Mouse (Mus musculus) spleen, adult 2 months (tissue): ENCODE results near the gene Rin2. TPM values are rescaled to one million over a fixed set of nuclear protein-coding genes. Genes with fewer than 3 reads are reported as not detected.

Experiments used
- DNase-seq, 2 experiments: peaks; one replicate each; pipeline versions ENCODE4 v3.0.0 to v3.0.0-alpha.2; 2012 to 2021; ENCODE audit warnings: low spot score in 2 of 2, low read depth in 1 of 2
- H3K27ac ChIP-seq: fragments of 200-500 bp; 2 replicates; pipeline ENCODE4 v1.5.1; 2012; ENCODE audit warnings: low read length, inconsistent platforms; ENCODE audit not compliant: insufficient read depth
- H3K27me3 ChIP-seq: fragments of 200-500 bp; 2 replicates; pipeline ENCODE4 v1.6.1; 2012; ENCODE audit warnings: mild to moderate bottlenecking, moderate library complexity, low read length, inconsistent platforms; ENCODE audit not compliant: control insufficient read depth, insufficient read depth
- H3K36me3 ChIP-seq: fragments of 200-500 bp; 2 replicates; pipeline ENCODE4 v1.6.1; 2012; ENCODE audit warnings: mild to moderate bottlenecking, low read length, inconsistent platforms; ENCODE audit not compliant: control insufficient read depth, insufficient read depth
- H3K4me1 ChIP-seq: fragments of 200-500 bp; 2 replicates; pipeline ENCODE4 v1.6.1; 2011; ENCODE audit warnings: inconsistent platforms; ENCODE audit not compliant: control insufficient read depth, insufficient read depth, insufficient read length
- H3K4me3 ChIP-seq: fragments of 200-500 bp; 2 replicates; pipeline ENCODE4 v1.5.1; 2011; ENCODE audit warnings: mild to moderate bottlenecking, inconsistent platforms; ENCODE audit not compliant: insufficient read depth, insufficient read length; ENCODE audit errors: extremely low read depth
- CTCF ChIP-seq: fragments of 200-500 bp; IDR thresholded peaks from 2 replicates; pipeline ENCODE4 v1.5.1; 2011; ENCODE audit warnings: mild to moderate bottlenecking, inconsistent platforms; ENCODE audit not compliant: insufficient read depth, insufficient read length, insufficient replicate concordance; ENCODE audit errors: extremely low read depth
- POLR2A ChIP-seq: fragments of 200-500 bp; IDR thresholded peaks from 2 replicates; pipeline ENCODE4 v1.6.1; 2011; ENCODE audit warnings: low read depth, low read length, inconsistent platforms
- WGBS: fragments of 180-500 bp; shearing (Covaris S2); methylation state at CpG from one replicate; pipeline ENCODE4 v1.1.7; 2018; 5-methylcytosine and 5-hydroxymethylcytosine counted together
- polyA plus RNA-seq: library from polyadenylated mRNA; depleted of rRNA; stranded (reverse); fragments of >200 nt; gene quantifications from 2 replicates; pipeline ENCODE4 v1.2.3, GENCODE M21; 2012

Rin2 gene
- polyA plus RNA-seq, 1 experiment: 2.2 TPM

- Histone ChIP-seq H3K36me3 (no peaks in the 10 kb centered on the region), H3K4me1 (no peaks in the 10 kb centered on the region), H3K27me3 (no peaks in the 10 kb centered on the region), H3K4me3 (no peak overlapping the region), H3K27ac (no peak overlapping the region)
- no peak for DNase-seq
- no peak for TF ChIP-seq POLR2A
- TF ChIP-seq CTCF: no peak
- WGBS: 87% methylated on average over 3 of the region's 3 CpGs
Observed at GRCm38 (mm10) chr2:145846595-145846994, 171.6 kb downstream of the Rin2 start.

GRCm38 (mm10) chr2:145849170-145849905, 174.3 kb downstream of the Rin2 start:
- 70% methylated on average over 10 of the region's 10 CpGs for WGBS
- H3K27ac ChIP-seq: no peak overlapping the region
- no peak for TF ChIP-seq POLR2A
- no peak overlapping the region for H3K4me3 ChIP-seq
- no peaks in the 10 kb centered on the region for H3K27me3 ChIP-seq
- no peaks in the 10 kb centered on the region for H3K36me3 ChIP-seq
- DNase-seq: no peak
- H3K4me1 ChIP-seq: no peaks in the 10 kb centered on the region

DNA sequence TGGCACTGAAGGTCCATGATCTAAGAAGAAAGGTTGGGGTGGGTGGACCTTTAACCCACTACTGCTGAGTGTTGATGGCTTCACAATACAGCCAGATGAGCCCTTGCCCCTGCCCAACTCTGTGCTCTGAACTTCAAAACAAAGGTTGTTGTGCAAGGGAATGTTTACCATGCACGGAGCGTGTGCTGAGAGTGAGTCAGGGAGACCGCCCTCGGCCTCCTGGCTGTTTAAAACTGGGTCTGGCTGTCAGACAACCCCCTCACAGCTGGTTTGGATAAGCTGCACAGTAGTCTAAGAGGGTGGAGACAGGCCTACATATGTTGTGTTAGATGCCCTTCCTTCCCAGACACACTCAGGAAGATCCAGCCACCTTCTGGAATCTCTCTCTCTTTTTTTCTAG, 175.8 kb downstream of the Rin2 start:
- no peak for DNase-seq
- Histone ChIP-seq H3K27me3 (no peaks in the 10 kb centered on the region), H3K4me1 (no peaks in the 10 kb centered on the region), H3K27ac (no peak overlapping the region), H3K36me3 (no peaks in the 10 kb centered on the region), H3K4me3 (no peak overlapping the region)
- 85% methylated on average over 4 of the region's 4 CpGs for WGBS
- no peak for TF ChIP-seq CTCF
- no peak for TF ChIP-seq POLR2A

GRCm38 (mm10) chr2:145855831-145856230, 180.8 kb downstream of the Rin2 start:
- no peak overlapping the region for H3K4me3 ChIP-seq
- no peaks in the 10 kb centered on the region for H3K4me1 ChIP-seq
- DNase-seq: no peak
- H3K27me3 ChIP-seq: no peaks in the 10 kb centered on the region
- TF ChIP-seq POLR2A: no peak
- no peak for TF ChIP-seq CTCF
- no peak overlapping the region for H3K27ac ChIP-seq
- H3K36me3 ChIP-seq: no peaks in the 10 kb centered on the region
- 91% methylated on average over 9 of the region's 9 CpGs for WGBS

DNA sequence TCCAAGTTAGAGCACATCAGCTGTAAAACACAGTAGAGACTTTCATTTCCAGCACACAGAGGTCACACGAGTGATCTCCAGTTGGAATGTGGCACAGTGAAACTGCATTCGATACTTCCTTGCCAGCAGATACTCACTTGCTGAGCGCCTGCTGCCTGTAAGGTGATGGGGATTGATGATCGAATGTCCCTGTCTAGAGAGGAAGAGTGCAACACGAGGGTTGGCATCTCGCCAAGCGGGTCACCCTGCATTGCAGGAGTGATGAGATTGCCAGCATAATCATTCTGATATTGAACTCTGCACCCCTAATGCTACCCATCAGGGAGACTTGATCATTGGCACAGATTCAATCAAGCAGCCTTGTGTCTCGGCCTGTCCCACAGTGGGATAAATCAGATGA, 182.8 kb downstream of the Rin2 start:
- H3K4me1 ChIP-seq: no peaks in the 10 kb centered on the region
- no peaks in the 10 kb centered on the region for H3K27me3 ChIP-seq
- TF ChIP-seq POLR2A (no peak), CTCF (no peak)
- no peak overlapping the region for H3K4me3 ChIP-seq
- no peak overlapping the region for H3K27ac ChIP-seq
- DNase-seq: no peak
- 74% methylated on average over 8 of the region's 8 CpGs for WGBS
- H3K36me3 ChIP-seq: no peaks in the 10 kb centered on the region

GRCm38 (mm10) chr2:145859442-145859931, 184.5 kb downstream of the Rin2 start:
- no peak for DNase-seq
- no peaks in the 10 kb centered on the region for H3K27me3 ChIP-seq
- H3K4me1 ChIP-seq: no peaks in the 10 kb centered on the region
- WGBS: 58% methylated on average over 7 of the region's 7 CpGs
- H3K27ac ChIP-seq: no peak overlapping the region
- no peak overlapping the region for H3K4me3 ChIP-seq
- H3K36me3 ChIP-seq: no peaks in the 10 kb centered on the region
- TF ChIP-seq CTCF (no peak), POLR2A (no peak)

DNA sequence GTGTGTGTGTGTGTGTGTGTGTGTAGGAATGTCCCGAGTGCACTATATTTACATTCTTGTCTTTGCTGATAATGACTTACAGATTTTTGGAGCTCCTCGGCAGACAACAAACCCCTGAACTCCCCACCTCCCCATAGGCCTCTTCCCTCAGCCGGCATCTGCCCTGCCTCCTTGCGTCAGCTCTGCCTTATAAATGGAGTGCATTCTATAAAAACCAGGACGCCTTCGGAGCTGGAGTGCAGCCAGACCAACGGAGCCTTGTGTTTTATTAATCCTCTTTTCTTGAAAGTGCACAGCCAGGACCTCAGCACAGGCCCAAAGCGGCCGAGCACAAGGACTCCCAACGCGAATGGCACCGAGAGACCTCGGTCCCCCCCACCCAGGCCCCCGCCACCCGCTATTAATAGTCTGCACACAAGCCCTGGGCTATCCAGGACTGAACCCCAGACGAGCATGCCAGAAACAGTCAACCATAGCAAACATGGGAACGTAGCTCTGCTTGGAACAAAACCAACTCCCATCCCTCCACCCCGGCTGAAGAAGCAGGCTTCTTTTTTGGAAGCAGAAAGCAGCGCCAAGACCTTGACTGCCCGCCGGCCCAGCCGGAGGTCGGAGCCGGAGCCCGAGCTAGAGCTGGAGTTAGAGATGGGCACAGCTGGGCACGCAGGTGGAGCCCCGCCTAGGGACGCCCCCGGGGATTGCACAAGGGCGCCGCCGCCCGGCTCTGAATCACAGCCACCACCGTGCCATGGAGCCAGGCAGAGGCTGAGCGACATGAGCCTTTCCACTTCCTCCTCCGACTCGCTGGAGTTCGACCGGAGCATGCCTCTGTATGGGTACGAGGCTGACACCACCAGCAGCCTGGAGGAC, 185.2 kb downstream of the Rin2 start:
- Histone ChIP-seq H3K4me3 (peak overlapping the region; percentile 25; the same call in 1 of the 2 replicates), H3K27me3 (no peaks in the 10 kb centered on the region), H3K36me3 (no peaks in the 10 kb centered on the region), H3K27ac (peak overlapping the region; percentile 25; the same call in 1 of the 2 replicates), H3K4me1 (no peaks in the 10 kb centered on the region)
- peak in 1 of 2 experiments; percentile 13 for DNase-seq
- TF ChIP-seq POLR2A: no peak
- no peak for TF ChIP-seq CTCF
- WGBS: 67% methylated on average over 40 of the region's 40 CpGs
